Mouse (Mus musculus) embryo, embryonic 11 days (tissue): ENCODE results near the gene Nkx2-5.

Source experiments
- DNase-seq: peaks from one replicate; pipeline ENCODE4 v3.0.0-alpha.2; 2015

Gene Nkx2-5

DNA sequence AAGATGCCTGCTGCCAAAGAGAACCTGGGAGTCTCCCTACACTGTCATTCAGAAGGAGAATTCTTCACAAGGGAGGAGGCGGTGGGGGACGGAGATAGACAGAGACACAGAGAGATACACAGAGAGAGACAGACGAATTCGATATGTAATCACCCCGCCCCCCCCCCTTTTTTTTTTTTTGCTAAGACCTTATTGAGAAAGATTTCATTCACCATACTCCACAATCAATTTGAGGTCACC, at the start of gene Nkx2-5:
Gene Nkx2-5 (minus strand): TSS at position 101 of the 240 bp plus-strand sequence.
- no peak for DNase-seq

- no peak for DNase-seq
Observed at GRCm38 (mm10) chr17:26894342-26894741, 49.5 kb upstream of the Nkx2-5 start.

DNA sequence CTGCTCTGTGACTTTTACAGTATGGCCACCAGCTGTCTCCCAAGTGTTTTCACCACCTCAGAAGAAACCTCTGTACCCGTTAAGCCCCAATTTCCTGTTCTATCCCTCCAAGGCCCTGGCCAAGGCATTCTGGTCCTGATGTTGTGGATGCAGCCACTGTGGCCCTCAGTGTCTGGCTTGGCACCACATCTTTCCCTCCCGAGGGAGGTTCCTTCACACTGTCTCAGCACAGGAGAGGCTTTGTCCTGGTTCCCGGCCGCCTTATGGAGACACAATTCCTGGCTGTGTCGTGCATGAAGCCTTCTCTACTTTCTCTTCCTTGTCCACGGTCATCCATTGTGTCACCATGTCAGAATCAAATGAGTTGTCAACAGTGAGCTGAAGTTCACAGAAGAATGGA, 48.7 kb upstream of the Nkx2-5 start:
- no peak for DNase-seq

DNA sequence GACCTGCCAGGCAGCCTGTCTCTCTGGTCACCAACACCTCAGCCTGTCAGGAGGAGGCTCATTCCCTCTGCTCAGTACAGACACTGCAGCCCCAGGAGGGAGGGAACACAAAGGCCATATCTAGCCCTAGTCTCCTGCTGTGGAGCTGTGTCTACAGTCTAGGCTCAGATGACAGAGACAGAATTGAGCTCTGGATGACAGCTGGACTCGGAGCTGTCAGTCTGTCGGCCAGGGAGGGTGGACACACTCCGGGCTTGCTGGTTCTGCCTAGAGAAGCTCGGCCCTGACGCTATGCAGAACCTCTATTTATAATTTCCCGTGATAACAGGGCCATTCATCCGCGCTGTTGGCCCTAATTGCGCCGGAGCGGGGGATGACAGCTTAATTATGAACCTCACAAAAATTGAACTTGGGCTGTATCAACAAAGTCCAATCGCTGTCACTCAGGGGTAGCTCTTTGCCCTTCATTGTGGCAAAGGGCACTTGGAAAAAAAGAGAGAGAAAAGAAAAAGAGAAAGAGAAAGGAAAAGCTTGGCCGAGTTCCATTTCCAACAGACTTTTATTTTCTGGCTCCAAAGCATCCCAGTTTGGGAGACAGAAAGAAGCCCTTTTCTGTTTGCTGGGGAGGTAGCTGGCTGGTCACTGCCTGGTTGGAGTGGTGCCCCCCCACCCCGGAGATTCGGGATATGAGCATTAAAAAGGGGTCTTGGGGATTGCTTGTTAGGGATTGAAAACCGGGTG, 48.0 kb upstream of the Nkx2-5 start:
- DNase-seq = no peak

DNA sequence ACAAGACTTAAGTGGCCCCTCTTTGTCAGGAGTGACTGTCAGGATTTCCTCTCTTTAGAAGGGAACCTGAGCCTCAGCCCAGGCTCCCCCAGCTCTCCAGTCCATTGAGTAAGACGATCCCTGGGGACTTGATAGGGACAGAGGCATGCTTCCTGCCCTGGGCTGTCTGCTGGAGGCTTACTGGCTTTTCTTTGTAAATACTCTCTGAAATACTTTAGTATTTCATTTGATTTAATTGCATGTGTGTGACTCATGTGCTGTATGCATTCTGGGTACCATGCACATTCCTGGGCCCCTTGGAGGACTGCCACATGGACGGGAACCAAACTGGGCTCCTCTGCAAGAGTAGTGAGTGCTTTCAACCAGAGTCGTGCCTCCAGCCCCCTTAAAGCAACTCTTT, 43.1 kb upstream of the Nkx2-5 start:
- no peak for DNase-seq

DNA sequence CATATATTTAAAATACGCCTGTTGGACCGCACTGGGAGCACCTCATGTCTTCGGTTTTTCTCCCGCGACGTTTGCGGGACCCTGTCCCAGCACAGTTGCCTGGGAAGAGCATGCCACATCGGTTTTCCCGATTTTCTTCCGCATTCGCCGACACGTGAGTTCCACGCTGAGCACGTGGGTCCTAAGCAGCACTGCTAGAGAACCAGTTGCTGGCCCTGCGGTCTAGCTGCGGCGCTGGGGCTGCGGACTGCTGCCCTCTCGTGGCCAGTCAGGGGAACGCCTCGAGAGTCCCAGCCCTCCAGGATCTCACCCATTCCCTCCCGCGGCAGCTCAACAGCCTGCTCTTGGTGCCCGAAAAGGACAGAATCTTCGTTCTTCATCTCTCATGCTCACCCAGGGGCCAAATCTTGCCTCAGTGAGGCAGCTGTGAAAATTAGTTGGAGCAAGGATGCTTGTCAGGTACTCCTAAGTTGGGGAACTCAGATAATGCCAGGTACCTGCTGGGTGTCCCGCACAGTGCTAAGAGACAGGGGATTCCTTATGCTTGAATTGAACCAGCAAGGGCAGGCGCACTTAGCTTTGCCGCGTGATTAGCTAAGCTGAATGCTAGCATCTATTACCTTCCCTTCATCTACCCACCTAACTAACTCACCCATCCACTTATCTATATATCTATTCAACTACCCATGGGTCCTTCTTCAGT, 41.4 kb upstream of the Nkx2-5 start:
- peak; percentile 90 for DNase-seq

GRCm38 (mm10) chr17:26884995-26885926, 40.5 kb upstream of the Nkx2-5 start:
- peak; percentile 90 for DNase-seq

GRCm38 (mm10) chr17:26883585-26883984, 38.8 kb upstream of the Nkx2-5 start:
- DNase-seq = no peak

DNA sequence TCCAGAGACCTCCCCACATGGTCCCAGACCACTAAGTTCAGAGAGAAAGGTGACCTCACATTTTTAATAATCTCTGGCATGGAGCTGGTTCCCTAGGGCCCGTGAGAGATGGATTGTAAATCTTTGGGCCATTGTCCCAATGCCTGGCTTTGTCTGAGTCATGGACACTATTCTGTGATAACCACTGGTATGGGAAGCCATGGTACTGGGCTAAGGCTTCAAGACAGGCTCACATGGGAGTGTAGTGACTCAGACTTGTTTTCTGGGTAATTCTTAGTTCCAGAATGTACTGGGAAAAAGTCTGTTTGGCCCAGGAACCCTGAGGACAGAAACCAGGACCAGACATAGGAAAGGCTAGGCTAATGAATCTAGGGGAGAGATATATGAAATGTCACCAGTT, 37.9 kb upstream of the Nkx2-5 start:
- no peak for DNase-seq

- no peak for DNase-seq
Observed at GRCm38 (mm10) chr17:26879235-26879634, 34.4 kb upstream of the Nkx2-5 start.

GRCm38 (mm10) chr17:26877927-26878326, 33.1 kb upstream of the Nkx2-5 start:
- no peak for DNase-seq

GRCm38 (mm10) chr17:26874542-26874941, 29.7 kb upstream of the Nkx2-5 start:
- no peak for DNase-seq

- DNase-seq = no peak
Observed at GRCm38 (mm10) chr17:26873502-26873901, 28.7 kb upstream of the Nkx2-5 start.

DNA sequence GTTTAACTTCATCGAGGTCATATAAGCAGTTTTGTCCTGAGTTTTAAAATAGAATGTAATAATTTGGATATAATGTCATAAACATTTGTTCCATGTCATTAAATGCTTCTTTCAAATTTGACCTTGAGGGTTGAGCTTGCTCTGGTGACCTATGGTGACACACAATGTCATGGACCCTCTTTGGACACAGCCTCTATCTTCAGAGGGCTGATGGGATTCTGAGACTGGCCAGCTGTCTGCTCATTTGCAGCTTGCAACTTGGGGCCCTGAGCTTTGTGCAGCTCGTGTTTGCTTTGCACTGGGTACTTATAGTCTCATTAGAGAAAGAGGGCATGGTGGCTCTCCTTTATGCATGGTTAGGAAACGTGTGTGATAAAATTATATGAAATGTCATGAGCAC, 28.1 kb upstream of the Nkx2-5 start:
- DNase-seq = no peak

DNA sequence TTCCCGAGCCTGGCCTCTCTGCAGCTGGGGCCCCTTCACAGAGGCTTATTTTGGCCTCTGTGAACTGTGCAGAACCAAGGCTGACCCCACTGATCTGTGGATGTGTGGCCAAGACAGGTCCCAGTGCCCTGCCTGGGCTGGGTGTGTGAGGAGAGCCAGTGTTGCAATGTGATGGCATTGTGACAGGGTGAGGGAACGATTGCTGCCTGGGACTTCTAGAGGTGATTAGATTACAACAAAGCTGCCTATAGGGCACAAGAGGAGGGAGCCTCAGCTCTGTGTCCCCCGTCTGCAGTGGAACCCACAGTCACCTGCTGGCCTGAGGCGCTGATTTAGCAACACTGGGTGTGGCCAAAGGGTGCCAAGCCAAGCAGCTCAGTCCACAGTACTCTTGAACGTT, 23.9 kb upstream of the Nkx2-5 start:
- no peak for DNase-seq

DNA sequence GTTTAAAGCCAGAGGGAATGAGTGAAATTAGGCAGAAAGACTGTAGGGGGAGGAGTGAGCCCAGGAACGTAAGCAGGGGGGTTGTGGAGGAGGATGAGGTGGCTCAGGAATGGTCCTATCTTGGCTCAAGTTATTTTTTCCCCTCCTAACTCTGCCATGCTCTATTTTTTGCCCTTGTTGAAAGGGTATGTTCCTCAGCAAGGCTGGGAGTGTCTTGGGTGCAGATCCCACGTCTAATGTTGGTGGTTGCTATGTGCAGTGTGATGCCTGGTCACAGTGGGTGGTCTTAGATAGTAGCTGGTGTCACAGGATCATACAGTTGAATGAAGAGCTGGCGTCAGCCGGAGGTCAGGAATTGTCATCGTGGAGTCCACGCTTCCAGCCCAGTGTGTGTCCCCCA, 20.3 kb upstream of the Nkx2-5 start:
- no peak for DNase-seq

DNA sequence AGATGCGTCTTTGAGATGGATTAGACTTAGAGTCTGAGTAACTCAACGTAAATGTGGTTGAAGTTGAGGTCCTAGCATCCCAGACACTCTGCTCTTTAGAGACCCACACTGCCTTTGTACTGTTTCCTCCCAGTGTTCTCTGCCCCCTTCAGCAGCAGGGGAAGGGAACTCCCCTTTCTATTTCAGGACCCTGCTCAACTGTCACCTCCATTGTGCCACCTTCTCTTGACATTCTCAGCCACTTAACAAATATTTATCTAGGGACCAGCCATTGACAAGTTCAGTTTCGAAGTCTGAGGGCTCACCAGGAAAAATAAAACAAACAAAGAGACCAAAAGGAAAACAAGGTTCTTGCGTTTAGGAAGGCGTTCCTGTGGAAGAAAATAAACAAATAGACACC, 19.5 kb upstream of the Nkx2-5 start:
- DNase-seq = no peak

DNA sequence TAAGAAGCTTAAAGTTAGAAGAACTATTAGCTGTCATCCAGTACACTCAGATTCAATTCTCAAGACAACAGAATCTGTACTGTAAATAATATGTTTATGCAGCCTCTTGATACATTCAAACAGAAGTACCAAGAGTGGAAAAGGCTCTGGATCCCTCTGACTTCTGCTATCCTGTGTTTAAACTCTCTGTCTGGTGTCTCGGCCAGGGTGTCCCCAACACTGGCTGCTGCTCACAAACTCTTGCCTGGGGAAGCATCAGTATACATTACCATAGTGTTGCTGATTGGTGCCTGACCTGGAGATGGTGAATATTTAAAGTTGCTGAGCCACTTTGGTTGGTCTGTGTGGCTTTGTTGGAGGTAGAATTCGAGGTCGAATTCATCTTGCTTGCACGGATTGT, 17.0 kb upstream of the Nkx2-5 start:
- DNase-seq = no peak

GRCm38 (mm10) chr17:26861383-26861782, 16.6 kb upstream of the Nkx2-5 start:
- no peak for DNase-seq

DNA sequence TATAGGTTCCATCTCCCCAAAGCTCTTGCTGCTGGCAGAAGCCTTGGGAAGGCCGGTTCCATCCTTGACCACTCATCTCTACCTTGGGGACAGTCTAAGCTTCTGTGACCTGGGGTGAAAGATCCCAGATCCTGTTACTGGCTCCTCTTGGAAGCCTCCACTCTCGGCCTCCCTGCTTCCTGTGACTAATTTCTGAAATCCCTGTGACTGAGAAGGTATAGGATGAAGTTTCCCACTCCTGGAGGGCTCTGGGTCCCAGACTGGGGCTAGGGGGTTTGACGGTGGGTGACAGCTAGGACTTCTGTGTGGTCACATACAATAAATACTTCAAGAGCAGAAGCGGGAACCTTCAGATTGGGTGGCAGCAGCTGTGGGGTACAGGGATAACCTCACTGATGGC, 16.1 kb upstream of the Nkx2-5 start:
- DNase-seq = no peak

DNA sequence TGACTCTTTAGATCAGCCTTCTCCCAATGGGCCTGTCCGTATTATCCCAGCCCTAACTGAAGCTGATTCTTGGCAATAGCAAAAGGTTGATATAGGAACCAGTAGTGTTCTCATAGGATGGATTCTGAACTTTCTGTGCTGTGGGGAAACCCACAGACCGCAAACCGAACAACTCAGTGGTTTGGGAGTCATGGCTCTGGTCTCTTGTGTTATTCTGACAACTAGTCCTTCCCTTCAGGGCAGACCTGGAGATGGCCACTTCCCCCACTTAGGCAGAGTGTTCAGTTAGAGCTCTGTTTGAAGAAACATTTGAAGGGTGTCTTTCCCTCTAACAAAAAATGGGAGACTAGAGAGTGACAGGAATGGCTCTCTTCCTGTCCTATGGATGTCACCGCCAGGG, 7.5 kb upstream of the Nkx2-5 start:
- DNase-seq = no peak

DNA sequence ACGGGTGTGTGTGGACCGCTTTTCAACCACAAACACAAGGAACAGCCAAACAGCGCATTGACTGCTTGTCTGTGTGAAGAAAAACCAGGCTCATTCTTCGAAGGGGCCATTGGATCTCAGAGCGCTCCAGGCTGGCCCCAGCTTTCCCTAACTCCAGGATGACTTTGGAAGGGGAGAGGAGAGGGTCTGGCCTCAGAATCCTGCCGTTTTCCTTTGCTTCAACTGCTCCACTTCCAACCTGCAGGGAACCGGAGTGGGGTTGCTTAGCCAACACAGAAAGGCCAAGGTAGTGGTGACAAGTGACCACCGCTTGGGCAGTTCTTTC, 6.3 kb upstream of the Nkx2-5 start:
- peak; percentile 29 for DNase-seq

DNA sequence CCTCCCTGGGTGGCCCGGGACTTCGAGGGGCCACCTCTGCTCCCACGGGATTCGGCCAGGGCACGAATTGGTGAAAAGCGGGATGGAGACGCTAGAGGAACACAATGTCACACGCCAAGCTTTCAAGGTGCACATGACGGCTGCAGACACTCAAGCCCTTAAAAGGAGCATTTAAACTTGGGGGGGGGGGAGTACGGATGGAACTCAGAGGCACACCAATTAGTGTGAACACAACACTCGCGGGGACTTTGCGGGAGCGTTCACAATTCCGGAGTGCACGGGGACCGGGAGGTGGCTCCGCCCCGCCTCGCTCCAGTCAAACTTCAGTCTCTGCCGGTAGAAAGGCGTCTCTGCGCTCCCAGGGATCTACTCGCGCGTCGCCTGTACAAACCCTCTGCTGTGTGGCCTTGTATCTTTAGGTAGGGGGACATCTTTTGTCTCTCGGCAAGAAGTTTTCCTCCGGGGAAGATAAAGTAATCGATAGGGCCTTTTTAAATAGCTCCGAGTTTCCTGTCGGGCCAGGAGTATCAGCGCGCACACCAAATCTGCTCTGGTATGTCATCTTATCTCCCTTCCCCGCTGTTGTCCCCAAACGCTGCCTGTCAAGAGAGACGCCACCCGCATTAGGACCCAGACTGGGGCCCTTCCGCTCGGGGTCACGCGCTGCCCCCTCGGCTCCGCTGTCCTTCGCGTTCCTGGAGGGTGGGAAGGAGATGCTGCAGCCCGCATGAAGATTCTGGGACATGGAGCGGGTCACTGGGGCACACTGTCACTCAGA, 5.7 kb upstream of the Nkx2-5 start:
- peak; percentile 44 for DNase-seq
